Mouse (Mus musculus): ENCODE results near the gene Lrrc27.

DNA sequence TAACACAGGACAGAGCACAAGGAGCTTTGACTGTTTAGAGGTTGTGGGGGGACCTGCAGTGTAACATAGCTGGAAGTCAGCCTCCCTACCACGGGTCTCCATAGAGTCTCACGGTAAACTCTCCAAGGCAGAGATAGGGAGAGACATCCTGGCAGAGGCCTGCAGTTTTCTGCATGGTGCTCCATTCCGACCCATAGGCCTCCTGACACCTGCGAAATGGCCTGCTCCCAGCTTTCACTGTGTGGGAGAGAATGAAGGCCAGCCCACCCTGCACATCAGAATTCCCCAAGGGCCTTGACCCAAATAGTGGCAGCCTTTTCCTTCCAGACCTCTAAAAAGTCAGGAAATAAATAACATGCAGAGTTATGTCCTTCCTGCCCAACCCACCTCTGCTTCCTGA lies 22.2 kb upstream of the Lrrc27 start:
- no peak for TF ChIP-seq CTCF (IDR thresholded peaks at IDR 0.05; ENCODE audit: low read depth)
- TF ChIP-seq EP300 (optimal IDR thresholded peaks at IDR 0.05) = no peak
